Mouse (Mus musculus) thymus, postnatal 25 days (tissue): ENCODE data around the gene Strc.

Experiments used
- DNase-seq: peaks from one replicate; pipeline ENCODE4 v3.0.0; 2022

Strc gene

GRCm38 (mm10) chr2:121354820-121355592, 32.0 kb downstream of the Strc start, which contains the start of gene Ppip5k1:
Gene Ppip5k1 (minus strand): TSS chr2:121355396.
- peak; percentile 96 for DNase-seq

GRCm38 (mm10) chr2:121354378-121354777, 32.6 kb downstream of the Strc start:
- DNase-seq, result no peak

DNA sequence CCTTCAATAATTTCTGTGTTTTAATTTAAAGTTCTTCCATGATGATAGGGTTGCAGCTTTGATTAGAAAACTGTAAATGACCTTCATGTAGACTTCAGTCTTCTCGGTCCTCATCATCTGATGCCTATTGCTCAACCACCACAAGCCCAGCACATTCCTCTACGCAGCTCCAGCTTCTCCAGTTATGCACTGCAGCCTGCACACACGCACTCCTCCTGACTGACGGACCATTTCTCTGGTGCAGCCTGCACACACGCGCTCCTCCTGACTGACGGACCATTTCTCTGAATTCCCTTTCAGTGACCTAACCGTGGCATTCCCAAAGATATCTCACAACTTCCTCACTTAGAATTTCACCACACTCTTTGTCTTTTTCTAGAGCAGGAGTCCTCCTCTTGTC, 33.8 kb downstream of the Strc start:
- no peak for DNase-seq

GRCm38 (mm10) chr2:121339057-121339456, 47.9 kb downstream of the Strc start:
- peak; percentile 11 for DNase-seq

DNA sequence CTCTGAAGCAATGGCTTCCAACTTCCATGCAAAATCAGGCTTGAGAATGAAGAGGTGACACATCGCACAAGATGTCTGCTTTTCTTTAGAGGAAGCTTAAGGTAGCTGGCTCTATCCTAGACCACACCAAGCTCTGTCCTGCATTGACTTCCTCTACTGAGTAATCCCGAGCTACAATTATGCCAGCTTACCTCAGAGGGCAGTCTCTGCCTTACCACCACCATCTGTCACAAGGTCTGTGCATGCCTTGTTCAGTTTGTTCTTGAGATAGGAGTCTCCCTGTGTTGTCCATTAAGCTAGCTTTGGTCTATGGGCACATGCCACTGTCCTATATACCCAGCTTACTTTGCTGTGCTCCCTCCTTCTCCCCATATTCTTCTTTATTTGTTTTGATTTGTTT, 57.5 kb downstream of the Strc start:
- DNase-seq, result no peak

- no peak for DNase-seq
These were observed 63.1 kb downstream of the Strc start for GRCm38 (mm10) chr2:121323693-121324470.

- DNase-seq, result no peak
These were observed 63.9 kb downstream of the Strc start for GRCm38 (mm10) chr2:121323041-121323440.

DNA sequence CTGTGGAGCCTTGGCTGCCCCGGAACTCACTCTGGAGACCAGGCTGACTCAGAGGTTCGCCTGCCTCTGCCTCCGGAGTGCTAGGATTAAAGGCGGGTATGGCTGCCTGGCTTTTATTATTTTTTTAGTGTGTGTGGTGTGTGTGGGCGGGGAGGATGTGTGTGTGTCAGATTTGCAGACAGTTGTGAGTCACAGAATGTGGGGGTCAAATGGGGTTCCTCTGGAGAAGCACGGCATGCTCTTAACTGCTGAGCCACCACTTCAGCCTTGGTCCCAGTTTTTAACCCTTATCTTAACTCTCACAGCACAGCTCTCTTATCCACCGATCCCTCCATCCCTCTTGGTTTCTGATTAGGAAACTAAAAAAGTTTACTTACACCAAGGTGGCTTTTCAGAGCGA, 70.7 kb downstream of the Strc start:
- DNase-seq, result no peak
